Mouse (Mus musculus) lung, embryonic 16.5 days (tissue): Measurements from ENCODE around the gene Taf8. TPM values are rescaled to one million over a fixed set of nuclear protein-coding genes. Genes with fewer than 3 reads are reported as not detected.
"Not testable (repeated sequence)": the region's sequence is repeated elsewhere in the genome, so short reads cannot be mapped to it uniquely, and the experiment has no call there.

Experiments used
- ATAC-seq: fragments of 200-750 bp; cut with Nextera tagmentation; 2 replicates; pipeline ENCODE4 v1.8.0; 2017; ENCODE audit warnings: low read depth, mild to moderate bottlenecking, moderate library complexity
- H3K27ac ChIP-seq: fragments of 300-500 bp; sonication (generic); 2 replicates; pipeline ENCODE4 v1.5.1; 2014; ENCODE audit warnings: mild to moderate bottlenecking, control low read depth, low read length
- H3K27me3 ChIP-seq: fragments of 300-500 bp; sonication (generic); 2 replicates; pipeline ENCODE4 v1.6.1; 2014; ENCODE audit warnings: low read depth, low read length, mixed read lengths; ENCODE audit not compliant: control insufficient read depth, insufficient read depth
- H3K36me3 ChIP-seq: fragments of 300-500 bp; sonication (generic); 2 replicates; pipeline ENCODE4 v1.6.1; 2014; ENCODE audit warnings: low read length; ENCODE audit not compliant: control insufficient read depth, insufficient read depth
- H3K4me1 ChIP-seq: fragments of 300-500 bp; sonication (generic); replicated peaks from 2 replicates; pipeline ENCODE4 v1.6.1; 2014; ENCODE audit warnings: low read length, mixed read lengths; ENCODE audit not compliant: control insufficient read depth, insufficient read depth
- H3K4me2 ChIP-seq: fragments of 300-500 bp; sonication (generic); 2 replicates; pipeline ENCODE4 v1.6.1; 2014; ENCODE audit warnings: low read depth, low read length, control low read depth
- H3K4me3 ChIP-seq: fragments of 300-500 bp; sonication (generic); 2 replicates; pipeline ENCODE4 v1.5.1; 2014; ENCODE audit warnings: mild to moderate bottlenecking, low read length, control low read depth
- H3K9ac ChIP-seq: fragments of 300-500 bp; sonication (generic); 2 replicates; pipeline ENCODE4 v1.6.1; 2014; ENCODE audit warnings: low read length, control low read depth
- H3K9me3 ChIP-seq: fragments of 300-500 bp; sonication (generic); 2 replicates; pipeline ENCODE4 v1.6.1; 2016; ENCODE audit warnings: low read length; ENCODE audit not compliant: control insufficient read depth
- WGBS: fragments of 180-500 bp; shearing (Covaris S2); extraction: QIAGEN DNeasy Blood & Tissue Kit; methylation state at CpG from one replicate; pipeline ENCODE4 v1.1.7; 2014; 5-methylcytosine and 5-hydroxymethylcytosine counted together
- polyA plus RNA-seq: library from polyadenylated mRNA; unstranded; fragments of >200 nt; fragmentation: Nextera tagmentation; extraction: Ambion mirVana; gene quantifications from 2 replicates; pipeline ENCODE4 v1.2.1, GENCODE M21; 2015

Gene Taf8
- polyA plus RNA-seq, 1 experiment from 2014 or later = 30.9 TPM

GRCm38 (mm10) chr17:47502707-47503045 lies 584 bp upstream of the Taf8 start:
- ATAC-seq, H3K27me3 ChIP-seq, H3K9ac ChIP-seq, H3K9me3 ChIP-seq: not testable (repeated sequence)
- H3K4me2 ChIP-seq = peak overlapping the region; percentile 70; the same call in 1 of the 2 replicates
- peaks cover 33% of the 10 kb centered on the region for H3K4me1 ChIP-seq
- 73% methylated on average over 6 of the region's 6 CpGs for WGBS
- peak overlapping the region; percentile 75; the same call in 1 of the 2 replicates for H3K4me3 ChIP-seq
- H3K27ac ChIP-seq = peak overlapping the region; percentile 79
- H3K36me3 ChIP-seq = peaks cover 14% of the 10 kb centered on the region

- peak; percentile 0; the same call in 1 of the 2 replicates for ATAC-seq
- Histone ChIP-seq H3K27me3 (no peaks in the 10 kb centered on the region), H3K4me2 (peak overlapping the region; percentile 84), H3K9me3 (no peaks in the 10 kb centered on the region), H3K4me3 (peak overlapping the region; percentile 75), H3K4me1 (peaks cover 27% of the 10 kb centered on the region), H3K36me3 (peaks cover 21% of the 10 kb centered on the region), H3K27ac (0 out of 2 replicates have a peak overlapping the region, but pooled peaks have one; percentile 0), H3K9ac (peak overlapping the region; percentile 83)
- WGBS = 5% methylated on average over 11 of the region's 11 CpGs
These were observed 561 bp downstream of the Taf8 start for GRCm38 (mm10) chr17:47501531-47501930.

- H3K27me3 ChIP-seq = no peaks in the 10 kb centered on the region
- peaks cover 56% of the 10 kb centered on the region for H3K36me3 ChIP-seq
- no peak overlapping the region for H3K4me3 ChIP-seq
- H3K4me1 ChIP-seq = no peaks in the 10 kb centered on the region
- 88% methylated on average over 11 of the region's 11 CpGs for WGBS
- H3K4me2 ChIP-seq = no peak overlapping the region
- no peak overlapping the region for H3K9ac ChIP-seq
- no peak overlapping the region for H3K27ac ChIP-seq
- no peak for ATAC-seq
- no peaks in the 10 kb centered on the region for H3K9me3 ChIP-seq
These were observed 8.0 kb downstream of the Taf8 start for GRCm38 (mm10) chr17:47494132-47494531.

GRCm38 (mm10) chr17:47493653-47494052 lies 8.4 kb downstream of the Taf8 start:
- Histone ChIP-seq H3K4me3 (no peak overlapping the region), H3K4me2 (no peak overlapping the region), H3K4me1 (no peaks in the 10 kb centered on the region), H3K9me3 (no peaks in the 10 kb centered on the region), H3K9ac (no peak overlapping the region), H3K36me3 (peaks cover 55% of the 10 kb centered on the region), H3K27ac (no peak overlapping the region), H3K27me3 (no peaks in the 10 kb centered on the region)
- WGBS = 88% methylated on average over 6 of the region's 6 CpGs
- ATAC-seq = no peak

- no peaks in the 10 kb centered on the region for H3K9me3 ChIP-seq
- 70% methylated on average over 6 of the region's 6 CpGs for WGBS
- ATAC-seq = no peak
- no peak overlapping the region for H3K4me3 ChIP-seq
- peaks cover 48% of the 10 kb centered on the region for H3K36me3 ChIP-seq
- H3K9ac ChIP-seq = no peak overlapping the region
- H3K4me1 ChIP-seq = no peaks in the 10 kb centered on the region
- no peak overlapping the region for H3K4me2 ChIP-seq
- H3K27me3 ChIP-seq = no peaks in the 10 kb centered on the region
- H3K27ac ChIP-seq = no peak overlapping the region
These were observed 9.4 kb downstream of the Taf8 start for GRCm38 (mm10) chr17:47492731-47493130.

GRCm38 (mm10) chr17:47490791-47491190 lies 11.3 kb downstream of the Taf8 start:
- Histone ChIP-seq H3K27me3 (no peaks in the 10 kb centered on the region), H3K36me3 (peaks cover 35% of the 10 kb centered on the region), H3K27ac (no peak overlapping the region), H3K4me1 (peaks cover under 1% of the 10 kb centered on the region), H3K9me3 (no peaks in the 10 kb centered on the region), H3K4me3 (no peak overlapping the region), H3K9ac (no peak overlapping the region), H3K4me2 (no peak overlapping the region)
- WGBS = 75% methylated on average over 9 of the region's 9 CpGs
- no peak for ATAC-seq

GRCm38 (mm10) chr17:47485791-47486190 lies 16.3 kb downstream of the Taf8 start:
- Histone ChIP-seq H3K4me1 (peaks cover 10% of the 10 kb centered on the region), H3K27ac (0 out of 2 replicates have a peak overlapping the region, but pooled peaks have one; percentile 21), H3K9me3 (no peaks in the 10 kb centered on the region), H3K4me2 (no peak overlapping the region), H3K9ac (no peak overlapping the region), H3K4me3 (no peak overlapping the region), H3K36me3 (peaks cover 6% of the 10 kb centered on the region), H3K27me3 (no peaks in the 10 kb centered on the region)
- no peak for ATAC-seq
- WGBS = 46% methylated on average over 3 of the region's 3 CpGs

GRCm38 (mm10) chr17:47484993-47485392 lies 17.1 kb downstream of the Taf8 start:
- H3K36me3 ChIP-seq = peaks cover 4% of the 10 kb centered on the region; the same call in 1 of the 2 replicates
- H3K27me3 ChIP-seq = no peaks in the 10 kb centered on the region
- H3K27ac ChIP-seq = peak overlapping the region; percentile 91
- H3K9ac ChIP-seq = 0 out of 2 replicates have a peak overlapping the region, but pooled peaks have one; percentile 10
- H3K4me1 ChIP-seq = peaks cover 10% of the 10 kb centered on the region
- H3K4me3 ChIP-seq = no peak overlapping the region
- ATAC-seq = no peak
- 8% methylated on average over 3 of the region's 3 CpGs for WGBS
- no peaks in the 10 kb centered on the region for H3K9me3 ChIP-seq
- H3K4me2 ChIP-seq = no peak overlapping the region

- ATAC-seq = peak; percentile 88
- H3K9me3 ChIP-seq = no peaks in the 10 kb centered on the region
- no peak overlapping the region for H3K4me3 ChIP-seq
- H3K4me2 ChIP-seq = no peak overlapping the region
- no peaks in the 10 kb centered on the region for H3K27me3 ChIP-seq
- H3K4me1 ChIP-seq = peaks cover 10% of the 10 kb centered on the region
- 8% methylated on average over 1 of the region's 1 CpGs for WGBS
- peaks cover 4% of the 10 kb centered on the region; the same call in 1 of the 2 replicates for H3K36me3 ChIP-seq
- no peak overlapping the region for H3K9ac ChIP-seq
- peak overlapping the region; percentile 91 for H3K27ac ChIP-seq
These were observed 17.7 kb downstream of the Taf8 start for GRCm38 (mm10) chr17:47484241-47484921.
